Mouse (Mus musculus) embryonic stem cell, embryonic (primary cell): Measurements from ENCODE around the gene Kat7.

ENCODE experiments used
- CTCF ChIA-PET, 4 experiments: fragments of 300-600 bp in 2 of 4; fragments of 350-600 bp in 2 of 4; sonication (Branson Sonifier 250); formaldehyde crosslinking; loops; one replicate each; lab custom pipeline; 2022; ENCODE audit warnings: inconsistent platforms in 2 of 4; lab: Charles Lee
- POLR2A ChIA-PET, 4 experiments: fragments of 300-600 bp in 2 of 4; fragments of 350-600 bp in 2 of 4; sonication (Branson Sonifier 250); formaldehyde crosslinking; loops; one replicate each; lab custom pipeline; 2022; ENCODE audit warnings: antibody characterized with exemption in 4 of 4, inconsistent platforms in 1 of 4; lab: Charles Lee

The Kat7 gene

GRCm38 (mm10) chr11:95247065-95247464, 63.0 kb downstream of the Kat7 start:
- ChIA-PET CTCF (interaction anchor here in 3 of 4 experiments (0.8 to 6.4 kb wide), 8 partner anchors 12 to 268 kb away, joined by 3 to 152 read pairs (median 5); partner anchors contain the start of gene Dlx3 (in 1 of the 3)), POLR2A (interaction anchor here in 2 of 4 experiments (0.6 to 1.0 kb wide), 3 partner anchors 72 to 130 kb away, joined by 3 to 4 read pairs (median 3); no protein-coding TSS in a partner anchor)

DNA sequence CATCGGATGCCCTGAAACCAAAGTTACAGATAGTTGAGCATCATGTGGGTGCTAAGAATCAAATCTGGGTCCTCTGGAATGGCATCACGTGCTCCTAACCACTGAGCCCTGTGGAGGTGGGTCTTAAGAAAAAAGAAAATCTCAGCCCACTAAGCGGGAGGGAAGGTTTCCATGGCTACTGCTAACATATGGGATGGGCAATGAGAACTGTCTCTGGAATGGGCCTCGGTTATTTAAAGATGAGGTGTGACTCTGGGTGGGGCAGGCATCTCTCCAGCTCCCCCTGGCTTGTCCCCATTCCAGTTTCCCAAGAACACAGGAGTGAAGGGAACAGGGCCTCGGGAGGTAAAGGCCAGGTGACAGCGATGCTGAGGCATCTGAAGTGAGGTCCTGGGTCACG, 64.6 kb downstream of the Kat7 start:
- POLR2A ChIA-PET: interaction anchor here in 1 of 4 experiments (1.5 to 2.2 kb wide), 2 partner anchors 11 to 14 kb away, joined by 3 to 4 read pairs; no protein-coding TSS in a partner anchor
- CTCF ChIA-PET: interaction anchor here in 1 of 4 experiments (0.7 kb wide), 1 partner anchor 219 kb away, joined by 4 read pairs; no protein-coding TSS in a partner anchor

DNA sequence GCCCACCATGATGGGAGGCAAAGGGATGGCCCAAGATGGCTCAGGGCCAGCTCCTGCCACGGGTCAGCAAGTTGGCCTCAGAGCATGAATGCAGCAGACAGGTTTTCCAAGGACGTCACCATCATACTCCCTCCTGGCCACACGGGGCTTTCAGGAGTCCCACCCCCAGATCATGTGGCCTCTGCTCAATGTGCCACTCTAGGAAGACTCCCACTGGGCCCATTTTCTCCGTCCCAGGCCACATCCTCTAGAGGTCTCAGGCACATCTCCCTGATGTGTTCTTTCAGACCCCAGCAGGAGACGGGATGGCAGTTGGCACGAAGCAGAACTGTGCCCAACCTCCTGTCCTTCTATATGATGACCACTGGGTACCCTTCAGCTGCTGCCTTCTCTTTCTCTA, 67.4 kb downstream of the Kat7 start:
- CTCF ChIA-PET: interaction anchor here (0.5 to 8.0 kb wide), 5 partner anchors 9 to 562 kb away, joined by 3 to 38 read pairs (median 3); partner anchors contain the start of gene Samd14 (in 1 of the 4)

DNA sequence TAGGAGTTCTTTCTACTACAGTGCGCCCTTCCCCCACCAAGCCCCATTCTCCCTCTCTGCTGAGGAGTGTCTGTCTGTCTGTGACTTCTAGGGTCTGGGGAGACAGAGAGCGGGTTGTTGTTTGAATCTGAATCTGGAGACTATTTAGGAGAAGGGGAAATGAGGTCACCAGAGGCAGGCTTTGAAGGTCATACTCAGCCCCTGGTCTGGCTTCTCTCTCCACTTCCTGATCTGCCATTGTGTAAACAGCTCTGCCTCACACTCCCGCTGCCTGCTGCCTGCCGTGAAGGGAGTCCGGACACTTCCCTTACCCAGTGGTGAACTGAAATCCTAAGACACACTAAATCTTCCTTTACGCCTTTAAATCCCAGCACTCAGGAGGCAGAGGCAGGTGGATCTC, 71.6 kb downstream of the Kat7 start:
- ChIA-PET CTCF (interaction anchor here in 2 of 4 experiments (0.9 to 8.0 kb wide), 4 partner anchors 13 to 283 kb away, joined by 3 to 38 read pairs (median 4); no protein-coding TSS in a partner anchor), POLR2A (interaction anchor here in 1 of 4 experiments (1.0 kb wide), 1 partner anchor 176 kb away, joined by 3 read pairs; no protein-coding TSS in a partner anchor)

More for the DNA sequence above, 67.4 kb downstream of the Kat7 start:
- POLR2A ChIA-PET: interaction anchor here in 2 of 4 experiments (0.6 kb wide), 2 partner anchors 157 to 403 kb away, joined by 3 to 6 read pairs; no protein-coding TSS in a partner anchor

DNA sequence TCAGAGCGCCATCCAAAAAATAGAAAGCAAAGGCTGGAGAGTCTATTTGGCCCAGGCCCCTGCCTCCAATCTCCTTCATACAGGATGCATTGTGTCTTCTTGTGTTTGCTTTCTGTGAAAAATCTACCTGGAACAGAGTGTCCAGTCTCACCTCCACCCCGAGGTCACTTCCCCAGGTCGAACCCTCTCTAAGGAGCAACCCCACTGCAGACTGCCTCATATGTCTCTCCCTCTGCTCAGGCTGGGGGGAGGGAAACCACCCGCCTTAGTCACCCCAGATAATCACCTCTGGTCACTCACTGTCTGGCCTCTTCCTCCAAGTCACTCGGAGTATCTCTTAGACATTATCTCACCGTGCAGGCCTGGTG, 77.7 kb downstream of the Kat7 start:
- CTCF ChIA-PET: interaction anchor here (0.5 to 5.5 kb wide), 33 partner anchors 8 to 290 kb away, joined by 3 to 37 read pairs (median 4); partner anchors contain the start of genes Dlx3 (in 2 of the 4) and Itga3 (in 1 of the 4)

GRCm38 (mm10) chr11:95231688-95232328, 78.2 kb downstream of the Kat7 start:
- POLR2A ChIA-PET: interaction anchor here in 3 of 4 experiments (0.6 to 1.5 kb wide), 11 partner anchors 19 to 290 kb away, joined by 3 to 4 read pairs (median 3); partner anchors contain the start of gene Dlx3 (in 1 of the 3)
- CTCF ChIA-PET: interaction anchor here (0.5 to 5.5 kb wide), 45 partner anchors 9 to 290 kb away, joined by 3 to 37 read pairs (median 4); partner anchors contain the start of genes Dlx3 (in 2 of the 4) and Itga3 (in 1 of the 4)

More for the DNA sequence above, 77.7 kb downstream of the Kat7 start:
- POLR2A ChIA-PET: interaction anchor here in 2 of 4 experiments (0.7 to 1.5 kb wide), 7 partner anchors 19 to 289 kb away, joined by 3 to 4 read pairs (median 3); no protein-coding TSS in a partner anchor

- POLR2A ChIA-PET: interaction anchor here in 2 of 4 experiments (0.7 to 1.0 kb wide), 2 partner anchors 12 to 13 kb away, joined by 3 read pairs; no protein-coding TSS in a partner anchor
- CTCF ChIA-PET: interaction anchor here in 1 of 4 experiments (0.7 kb wide), 1 partner anchor 98 kb away, joined by 3 read pairs; no protein-coding TSS in a partner anchor
Observed at GRCm38 (mm10) chr11:95227467-95227866, 82.6 kb downstream of the Kat7 start.

DNA sequence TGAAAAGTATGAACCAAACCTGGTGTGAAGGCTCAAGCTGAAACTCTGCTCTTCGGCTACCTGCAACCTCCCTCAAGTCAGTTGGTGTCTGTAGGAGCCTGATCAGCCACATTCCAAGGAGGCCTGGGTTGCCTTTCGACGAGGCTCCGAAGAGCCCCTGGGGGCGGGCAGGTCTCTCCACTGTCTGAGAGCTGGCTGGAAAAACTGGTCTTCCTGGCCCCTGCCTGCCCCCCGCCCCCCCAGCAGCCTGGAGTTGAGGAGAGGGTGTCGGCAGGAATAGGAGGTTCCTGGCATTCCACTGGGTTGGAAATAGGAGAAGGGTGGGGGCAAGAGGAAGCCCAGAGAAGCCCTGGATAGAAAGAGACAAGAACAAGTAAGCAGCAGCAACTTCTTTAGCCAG, 84.6 kb downstream of the Kat7 start:
- CTCF ChIA-PET: interaction anchor here in 1 of 4 experiments (0.8 to 2.0 kb wide), 4 partner anchors 33 to 361 kb away, joined by 3 to 7 read pairs (median 3); no protein-coding TSS in a partner anchor
- POLR2A ChIA-PET: interaction anchor here in 1 of 4 experiments (0.8 to 1.9 kb wide), 2 partner anchors 11 to 125 kb away, joined by 3 to 9 read pairs; no protein-coding TSS in a partner anchor
